Mouse (Mus musculus) adrenal gland, adult 10 weeks (tissue): ENCODE measurements around the gene Pgpep1l. TPM values are rescaled to one million over a fixed set of nuclear protein-coding genes. Genes with fewer than 3 reads are reported as not detected.

Experiments
- polyA plus RNA-seq: library from polyadenylated mRNA; stranded (reverse); fragments of 350-450 nt; fragmentation: Illumina TruSeq; extraction: RNeasy Lipid Tissue Mini Kit (QIAGEN cat#74804); gene quantifications from one replicate; pipeline ENCODE4 v1.2.3, GENCODE M21; 2014; ENCODE audit warnings: low read depth, low replicate concordance

The Pgpep1l gene
- polyA plus RNA-seq = not detected

GRCm38 (mm10) chr7:68264028-68264453, at the start of gene Pgpep1l:
Pgpep1l (minus strand) TSS chr7:68264233.

GRCm38 (mm10) chr7:68273515-68273914, 9.5 kb upstream of the Pgpep1l start, which contains the start of gene Fam169b:
Fam169b (plus strand) TSS chr7:68273839.

Other genes with a start within 250 kb of the Pgpep1l start
- 0.35 TPM for gene Fam169b, start 9.6 kb upstream of the Pgpep1l start, polyA plus RNA-seq